Mouse (Mus musculus): ENCODE measurements around the gene Chchd2.
A peak's percentile ranks its signal among the peaks of the same experiment; 100 is the strongest.

The Chchd2 gene

DNA sequence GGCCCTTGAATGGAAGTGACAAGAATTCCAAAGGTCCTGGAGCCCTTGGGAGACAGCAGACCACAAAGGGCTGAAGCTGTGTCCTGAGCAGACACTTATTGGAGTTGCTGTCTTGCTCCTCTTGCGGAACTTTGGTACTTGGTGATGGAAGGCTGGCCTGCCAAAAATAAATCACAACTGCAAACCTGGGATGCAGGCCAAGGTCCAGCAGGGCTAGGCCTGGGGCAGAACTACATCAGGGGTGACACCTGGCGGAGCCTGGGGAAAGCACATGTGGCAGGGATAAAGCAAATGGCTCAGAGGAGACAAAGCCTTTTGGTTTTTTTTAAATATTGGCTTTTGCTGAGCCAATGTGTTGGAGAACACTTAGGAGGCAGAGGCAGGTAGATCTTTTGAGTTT lies 8.3 kb downstream of the Chchd2 start:
- no peak for DNase-seq (ENCODE audit: low read depth, low spot score)

DNA sequence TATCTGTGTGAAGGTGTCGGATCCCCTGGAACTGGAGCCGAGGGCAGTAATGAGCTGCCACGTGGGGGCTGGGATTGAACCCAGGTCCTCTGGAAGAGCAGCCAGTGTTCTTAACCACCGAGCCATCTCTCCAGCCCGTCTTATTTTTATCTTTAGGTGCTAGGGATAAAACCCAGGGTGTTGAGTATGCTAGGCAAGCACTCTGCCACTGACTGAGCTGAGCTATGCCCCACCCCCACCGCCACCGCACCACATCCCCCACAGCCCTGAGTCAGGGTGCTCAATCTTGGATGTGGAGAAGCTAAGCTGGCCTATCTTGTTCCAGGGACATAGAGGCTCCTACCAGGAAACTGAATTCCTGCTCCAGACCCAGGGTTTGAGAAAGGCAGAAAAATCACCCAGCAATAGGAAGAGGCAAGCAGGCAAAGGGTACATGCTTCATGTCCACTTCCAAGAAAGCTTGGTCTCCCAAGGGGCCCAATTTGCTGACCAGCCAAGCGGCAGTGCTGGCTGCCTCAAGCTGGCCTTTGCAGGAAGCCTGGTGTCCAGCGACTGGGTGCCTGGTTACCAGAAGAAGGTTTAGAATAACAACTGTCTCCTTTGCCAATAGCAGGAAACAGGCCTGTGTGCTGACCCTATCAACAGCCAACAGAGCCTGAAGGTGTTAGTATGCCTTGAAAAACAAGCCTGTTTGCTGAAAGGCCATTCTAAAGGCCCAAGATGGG lies 9.4 kb downstream of the Chchd2 start:
- DNase-seq (ENCODE audit: low read depth, low spot score) = no peak

DNA sequence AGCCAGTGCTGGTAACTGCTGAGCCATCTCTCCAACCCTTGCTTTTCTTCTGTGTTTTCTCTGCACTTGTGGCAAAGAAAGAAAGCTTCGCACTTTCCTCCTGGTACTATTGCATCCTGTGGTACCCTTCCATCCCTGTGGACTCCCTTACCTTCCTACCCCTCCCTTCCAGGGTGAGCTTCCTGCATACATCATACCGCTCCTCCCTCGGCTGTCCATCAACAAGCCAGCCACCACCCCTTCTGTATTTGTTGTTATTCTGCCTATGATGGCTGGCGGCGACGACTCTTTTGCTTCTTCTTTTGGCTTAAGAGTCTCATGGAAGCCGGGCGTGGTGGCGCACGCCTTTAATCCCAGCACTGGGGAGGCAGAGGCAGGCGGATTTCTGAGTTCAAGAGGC lies 12.2 kb downstream of the Chchd2 start:
- DNase-seq (ENCODE audit: low read depth, low spot score) = no peak

DNA sequence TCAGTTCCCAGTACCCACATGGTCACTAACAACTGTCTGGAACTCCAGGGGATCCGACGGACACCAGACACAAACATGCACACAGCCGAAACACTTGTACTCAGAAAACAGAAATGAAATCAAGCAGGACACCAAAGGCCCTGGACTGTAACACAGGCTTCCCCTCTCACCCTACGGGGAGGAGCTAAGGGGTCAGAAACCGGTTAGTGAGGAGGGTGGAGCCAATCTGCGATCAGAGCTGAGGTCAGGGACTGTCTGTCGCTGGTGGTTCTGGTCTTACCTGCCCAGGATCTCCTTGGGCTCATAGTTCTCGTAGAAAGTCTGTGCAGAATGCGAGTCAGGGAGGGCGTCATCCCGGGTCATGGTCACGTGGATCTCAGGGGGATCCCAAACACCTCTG lies 13.3 kb downstream of the Chchd2 start:
- no peak for DNase-seq (ENCODE audit: low read depth, low spot score)

DNA sequence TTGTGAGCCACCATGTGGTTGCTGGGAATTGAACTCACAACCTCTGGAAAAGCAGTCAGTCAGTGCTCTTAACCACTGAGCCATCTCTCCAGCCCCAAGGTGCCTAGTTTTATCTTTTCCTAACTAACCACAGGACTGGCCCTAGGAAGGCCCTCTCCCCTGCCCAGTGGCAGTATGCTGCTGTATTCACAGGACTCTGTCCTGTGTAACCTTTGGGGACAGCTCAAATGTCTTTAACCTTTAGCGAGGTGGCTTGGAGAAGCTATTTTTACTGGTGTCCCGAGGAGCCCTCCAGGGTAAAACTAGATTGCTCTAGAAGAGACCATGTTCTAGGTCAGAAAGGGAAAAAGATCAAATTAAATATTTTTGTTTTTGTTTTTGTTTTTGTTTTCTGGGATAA lies 16.0 kb downstream of the Chchd2 start:
- DNase-seq (ENCODE audit: low read depth, low spot score) = no peak

DNA sequence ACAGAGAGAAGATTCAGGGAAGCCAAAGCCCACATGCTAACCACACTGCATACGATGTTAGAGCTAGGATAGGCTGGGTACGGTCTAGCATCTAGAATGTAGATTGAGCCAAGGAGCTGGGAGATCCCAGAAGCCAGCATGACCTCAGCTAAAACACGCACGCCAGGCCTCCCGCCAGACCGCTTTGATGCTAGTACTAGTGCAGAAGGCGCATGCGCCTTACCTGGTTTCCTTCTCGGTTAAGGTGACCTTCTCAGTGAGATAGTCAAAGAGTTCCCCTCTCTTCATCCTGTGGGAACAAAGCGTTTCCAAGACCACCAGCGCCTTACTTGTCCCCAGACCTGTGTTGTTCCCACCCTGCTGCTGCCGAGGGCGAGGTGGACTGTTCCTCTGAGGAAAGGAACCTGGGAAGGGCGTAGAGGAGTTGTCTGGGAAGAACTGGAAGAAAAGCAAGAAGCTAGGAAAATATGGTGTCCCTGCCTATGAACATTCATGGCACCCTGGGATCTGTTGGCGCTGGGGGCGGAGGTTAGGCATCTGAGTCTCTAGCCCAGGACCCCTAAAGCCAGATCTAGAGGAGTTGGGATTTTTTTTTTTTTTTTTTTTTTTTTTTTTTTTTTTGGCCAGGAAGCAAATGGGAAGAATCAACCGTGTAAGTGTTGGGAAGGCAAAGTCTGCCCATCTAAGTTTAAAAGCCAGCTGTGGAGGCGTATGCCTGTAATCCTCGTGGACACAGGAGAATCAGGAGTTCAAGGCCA lies 17.9 kb downstream of the Chchd2 start:
- DNase-seq (ENCODE audit: low read depth, low spot score) = no peak

DNA sequence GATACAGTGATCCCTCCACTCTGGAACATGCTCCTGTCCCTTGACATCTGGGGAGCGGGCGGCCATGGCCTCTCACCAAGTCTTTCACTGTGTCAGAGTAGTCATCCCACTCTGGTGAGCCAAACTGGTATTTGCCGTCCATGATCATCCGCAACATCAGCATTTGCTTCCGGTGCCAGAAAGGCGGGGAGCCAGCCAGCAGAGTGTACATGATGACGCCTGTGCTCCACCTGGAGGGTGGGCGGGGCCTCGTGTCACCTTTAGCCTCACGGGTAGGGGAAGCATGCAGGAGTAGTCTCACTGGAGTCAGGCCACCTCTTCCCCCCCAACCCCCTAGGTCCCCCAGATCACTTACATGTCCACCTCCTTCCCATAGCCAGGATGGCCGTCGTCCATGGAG lies 21.4 kb downstream of the Chchd2 start:
- DNase-seq (ENCODE audit: low read depth, low spot score) = no peak

DNA sequence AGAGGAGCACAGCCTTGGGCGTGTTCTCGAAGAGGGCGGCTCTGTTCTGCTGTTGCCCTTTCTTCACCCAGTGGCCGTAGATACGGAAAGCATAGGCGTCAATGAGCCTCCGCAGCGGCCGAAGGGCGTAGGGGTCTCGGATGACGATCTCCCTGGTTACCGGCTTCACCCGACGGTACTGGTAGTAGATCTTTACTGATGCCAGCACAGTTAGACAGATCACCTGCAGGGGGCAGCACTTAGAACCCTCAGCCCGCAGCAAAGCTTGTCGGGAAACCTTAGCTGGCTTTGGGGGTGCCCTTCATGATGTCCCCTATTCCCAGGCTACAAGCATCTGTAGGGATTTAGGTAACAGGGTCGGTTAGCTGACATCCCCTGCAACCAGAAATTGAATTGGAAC lies 22.8 kb downstream of the Chchd2 start:
- no peak for DNase-seq (ENCODE audit: low read depth, low spot score)

DNA sequence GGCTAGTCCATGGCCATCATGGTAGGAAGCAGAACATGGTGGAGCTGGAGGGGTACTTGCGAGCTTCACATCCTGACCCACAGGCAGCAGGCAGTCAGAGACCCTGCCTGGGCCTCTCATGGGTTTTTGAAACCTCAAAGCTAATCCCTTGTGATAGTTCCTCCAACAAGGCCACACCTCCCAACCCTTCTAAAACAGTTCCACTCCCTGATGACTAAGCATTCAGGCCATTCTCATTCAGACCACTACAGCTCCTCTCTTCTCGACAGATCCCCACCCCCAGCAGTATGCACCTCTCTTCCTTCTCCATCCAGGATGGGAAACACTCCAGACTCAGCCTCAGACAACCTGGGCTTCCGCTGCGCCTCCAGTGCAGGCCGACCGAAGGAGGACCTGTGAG lies 24.9 kb downstream of the Chchd2 start:
- DNase-seq (ENCODE audit: low read depth, low spot score) = no peak

DNA sequence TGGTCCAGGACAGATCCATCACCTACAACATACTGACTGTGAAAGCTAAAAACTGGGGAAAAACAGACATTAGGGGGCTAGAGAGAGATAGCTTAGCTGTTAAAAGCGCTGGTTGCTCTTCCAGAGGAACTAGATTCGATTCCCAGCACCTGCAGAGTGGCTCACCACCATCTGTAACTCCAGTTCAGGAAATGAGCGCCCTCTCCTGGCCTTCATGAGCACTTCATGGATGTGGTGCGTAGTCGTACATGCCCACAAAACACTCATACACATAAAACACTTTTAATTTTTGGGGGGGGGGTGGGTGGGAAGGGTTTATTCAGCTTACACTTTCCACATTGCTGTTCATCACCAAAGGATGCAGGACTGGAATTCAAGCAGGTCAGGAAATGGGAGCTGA lies 30.9 kb downstream of the Chchd2 start:
- DNase-seq (ENCODE audit: low read depth, low spot score) = no peak

DNA sequence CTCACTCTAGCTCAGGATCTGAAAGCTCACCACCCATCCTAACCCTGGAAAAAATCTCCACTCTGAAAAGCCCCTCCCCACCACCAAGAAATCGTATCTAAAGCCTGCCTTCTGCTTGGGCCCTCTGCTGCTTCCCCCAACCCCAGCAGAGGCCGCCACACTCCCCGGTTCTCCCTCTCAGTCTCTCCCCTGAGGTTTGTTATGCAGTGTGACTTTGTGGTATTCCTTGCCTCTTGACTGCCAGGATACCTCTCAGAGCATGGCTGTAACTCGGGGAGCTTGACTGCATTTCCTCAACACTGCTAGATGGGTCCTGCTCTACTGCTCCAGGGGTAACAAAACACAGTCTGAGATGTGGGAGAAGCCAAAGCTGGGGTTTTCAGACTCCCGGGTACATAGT lies 32.1 kb downstream of the Chchd2 start:
- DNase-seq (ENCODE audit: low read depth, low spot score) = no peak

DNA sequence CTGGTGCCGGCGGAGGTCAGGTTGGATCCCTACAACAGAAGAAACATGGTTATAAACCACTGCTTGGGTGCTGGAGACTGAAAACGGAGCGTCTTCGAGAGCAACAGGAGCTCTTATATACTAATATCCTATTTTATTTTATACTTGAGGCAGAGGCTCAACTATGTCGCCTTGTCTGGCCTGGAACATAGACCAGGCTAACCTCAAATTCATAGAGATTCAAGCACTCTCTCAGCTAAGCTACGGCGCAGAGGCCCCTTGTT lies 39.8 kb downstream of the Chchd2 start:
- no peak for DNase-seq (ENCODE audit: low read depth, low spot score)

DNA sequence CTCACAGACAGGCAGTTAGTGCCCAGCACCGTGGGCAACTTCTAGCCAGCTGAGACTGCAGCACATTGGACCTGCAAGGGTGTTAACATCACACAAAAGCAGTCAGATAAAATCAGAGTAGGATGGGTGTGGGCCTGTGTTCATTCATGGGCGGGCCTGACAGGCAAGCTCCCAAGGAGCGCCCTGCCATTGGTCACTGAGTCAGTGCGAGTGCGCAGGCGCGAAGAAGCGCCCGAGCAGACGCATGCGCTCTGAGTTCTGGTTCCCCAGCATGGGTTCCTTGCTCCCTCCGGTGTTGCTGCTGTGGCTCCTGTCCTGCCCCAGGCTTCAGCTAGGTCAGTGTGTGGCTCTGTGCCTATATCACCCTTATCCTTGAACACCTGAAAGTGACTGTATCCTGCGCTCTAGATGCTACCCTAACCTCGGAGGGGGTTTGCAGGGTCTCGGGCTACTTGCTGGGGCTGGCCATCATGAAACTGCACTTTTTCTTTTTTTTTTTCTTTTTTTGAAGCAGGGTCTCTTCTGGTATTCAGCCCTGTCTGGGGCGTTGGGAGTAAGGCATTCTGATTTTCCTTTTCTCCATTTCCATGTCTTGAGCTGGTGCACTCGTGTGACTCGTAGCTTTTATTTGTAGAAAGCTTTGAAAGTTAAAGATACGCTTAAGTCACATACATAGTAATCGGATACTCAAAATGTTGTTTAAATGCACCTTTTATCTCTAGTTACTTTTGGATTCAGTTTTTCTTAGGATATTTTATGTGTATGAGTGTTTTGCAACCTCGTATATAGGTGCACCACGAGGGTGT lies 40.3 kb downstream of the Chchd2 start, which contains the start of gene Sumf2:
Gene Sumf2 (plus strand): TSS at position 235 of the 806 bp plus-strand sequence.
- peak; percentile 87 for DNase-seq (ENCODE audit: low read depth, low spot score)

DNA sequence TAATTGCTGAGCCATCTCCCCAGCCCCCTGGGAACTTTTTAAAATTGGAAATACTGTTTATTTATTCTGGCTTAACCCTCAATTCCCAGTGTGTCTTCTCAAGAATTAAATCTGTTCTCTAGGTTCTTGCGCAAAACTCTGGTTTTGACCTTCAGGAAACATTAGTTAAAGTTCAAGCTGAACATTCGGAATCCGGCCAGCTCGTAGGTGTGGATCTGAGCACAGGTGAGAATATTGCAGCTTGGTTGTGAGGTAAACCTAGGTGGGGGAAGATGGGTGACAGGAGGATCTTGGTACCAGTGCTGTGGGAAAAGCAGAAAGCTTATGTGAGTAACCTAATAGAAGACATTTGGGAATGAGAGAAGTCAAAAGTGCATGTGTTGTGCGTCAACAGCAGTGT lies 42.4 kb downstream of the Chchd2 start:
- DNase-seq (ENCODE audit: low read depth, low spot score) = no peak

All from brain, embryonic 18.5 days (tissue).